Mouse (Mus musculus): ENCODE measurements around the gene Olfr401. TPM values are rescaled to one million over a fixed set of nuclear protein-coding genes. Genes with fewer than 3 reads are reported as not detected.

Olfr401 gene
- polyA plus RNA-seq, 1 experiment from 2014 or later: not detected

Other genes with a start within 250 kb of the Olfr401 start
- not detected in 2 replicates for gene Olfr394, start 222.9 kb upstream of the Olfr401 start, polyA plus RNA-seq (2015; fragmentation: Nextera tagmentation; extraction: Ambion mirVana)
- gene Olfr395, start 204.4 kb upstream of the Olfr401 start, polyA plus RNA-seq (2015; fragmentation: Nextera tagmentation; extraction: Ambion mirVana): not detected in 2 replicates
- gene Olfr23, start 177.0 kb upstream of the Olfr401 start, polyA plus RNA-seq (2015; fragmentation: Nextera tagmentation; extraction: Ambion mirVana): not detected in 2 replicates
- gene Olfr397, start 152.9 kb upstream of the Olfr401 start, polyA plus RNA-seq (2015; fragmentation: Nextera tagmentation; extraction: Ambion mirVana): not detected in 2 replicates
- not detected in 2 replicates for gene Olfr398, start 123.3 kb upstream of the Olfr401 start, polyA plus RNA-seq (2015; fragmentation: Nextera tagmentation; extraction: Ambion mirVana)
- not detected in 2 replicates for gene Olfr139, start 57.2 kb upstream of the Olfr401 start, polyA plus RNA-seq (2015; fragmentation: Nextera tagmentation; extraction: Ambion mirVana)
- gene Olfr399, start 57.1 kb upstream of the Olfr401 start, polyA plus RNA-seq (2015; fragmentation: Nextera tagmentation; extraction: Ambion mirVana): not detected in 2 replicates
- gene Zfp616, start 43.8 kb upstream of the Olfr401 start, polyA plus RNA-seq (2015; fragmentation: Nextera tagmentation; extraction: Ambion mirVana): not detected in 2 replicates
- not detected in 2 replicates for gene Olfr402, start 39.8 kb downstream of the Olfr401 start, polyA plus RNA-seq (2015; fragmentation: Nextera tagmentation; extraction: Ambion mirVana)
- gene Olfr403, start 72.5 kb downstream of the Olfr401 start, polyA plus RNA-seq (2015; fragmentation: Nextera tagmentation; extraction: Ambion mirVana): not detected in 2 replicates
- gene Olfr43, start 97.7 kb downstream of the Olfr401 start, polyA plus RNA-seq (2015; fragmentation: Nextera tagmentation; extraction: Ambion mirVana): not detected in 2 replicates
- not detected in 2 replicates for gene Olfr406, start 146.1 kb downstream of the Olfr401 start, polyA plus RNA-seq (2015; fragmentation: Nextera tagmentation; extraction: Ambion mirVana)
- gene Olfr59, start 170.0 kb downstream of the Olfr401 start, polyA plus RNA-seq (2015; fragmentation: Nextera tagmentation; extraction: Ambion mirVana): not detected in 2 replicates
- not detected in 2 replicates for gene Olfr410, start 224.3 kb downstream of the Olfr401 start, polyA plus RNA-seq (2015; fragmentation: Nextera tagmentation; extraction: Ambion mirVana)
- gene Olfr411, start 238.9 kb downstream of the Olfr401 start, polyA plus RNA-seq (2015; fragmentation: Nextera tagmentation; extraction: Ambion mirVana): not detected in 2 replicates
- gene Olfr412, start 248.4 kb downstream of the Olfr401 start, polyA plus RNA-seq (2015; fragmentation: Nextera tagmentation; extraction: Ambion mirVana): not detected in 2 replicates

Data from midbrain, embryonic 16.5 days (tissue).